Mouse (Mus musculus) small intestine, adult 2 months (tissue): ENCODE data around the gene Cdh4.

Experiments
- CTCF ChIP-seq: fragments of 200-500 bp; IDR thresholded peaks from 2 replicates; pipeline ENCODE4 v1.5.1; 2012; ENCODE audit warnings: low read depth, mild to moderate bottlenecking, control low read depth, inconsistent platforms, low read length, moderate library complexity, mixed read lengths; ENCODE audit not compliant: insufficient replicate concordance, insufficient read length; ENCODE audit errors: extremely low read depth
- POLR2A ChIP-seq: fragments of 200-500 bp; IDR thresholded peaks from 2 replicates; pipeline ENCODE4 v1.6.1; 2012; ENCODE audit warnings: low read depth, mild to moderate bottlenecking, control low read depth, inconsistent platforms, low read length, moderate library complexity

GRCm38 (mm10) chr2:179491891-179492290, 49.7 kb downstream of the Cdh4 start:
- TF ChIP-seq CTCF (no peak), POLR2A (no peak)
